Mouse (Mus musculus): Measurements from ENCODE around the gene BC107364.
"Not testable (repeated sequence)": the region's sequence is repeated elsewhere in the genome, so short reads cannot be mapped to it uniquely, and the experiment has no call there.

Gene BC107364

DNA sequence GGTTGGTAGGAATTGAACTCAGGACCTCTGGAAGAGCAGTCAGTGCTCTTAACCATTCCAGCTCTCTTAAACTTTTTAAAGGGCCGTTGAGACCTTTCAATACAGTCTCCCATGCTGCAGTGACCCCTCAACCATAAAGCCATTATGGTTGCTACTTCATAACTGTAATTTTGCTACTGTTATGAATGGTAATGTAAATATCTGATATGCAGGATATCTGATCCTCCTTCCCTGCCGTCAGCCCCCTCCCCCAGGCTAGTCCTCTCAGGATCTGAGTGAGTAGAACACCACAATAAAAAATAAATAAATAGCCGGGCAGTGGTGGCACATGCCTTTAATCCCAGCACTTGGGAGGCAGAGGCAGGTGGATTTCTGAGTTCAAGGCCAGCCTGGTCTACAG is 21.4 kb upstream of the BC107364 start:
- POLR2A ChIA-PET, result interaction anchor here in 2 of 4 experiments (0.6 to 1.1 kb wide), 2 partner anchors 10 to 197 kb away, joined by 3 read pairs; no protein-coding TSS in a partner anchor
- CTCF ChIA-PET, result not testable (repeated sequence)

DNA sequence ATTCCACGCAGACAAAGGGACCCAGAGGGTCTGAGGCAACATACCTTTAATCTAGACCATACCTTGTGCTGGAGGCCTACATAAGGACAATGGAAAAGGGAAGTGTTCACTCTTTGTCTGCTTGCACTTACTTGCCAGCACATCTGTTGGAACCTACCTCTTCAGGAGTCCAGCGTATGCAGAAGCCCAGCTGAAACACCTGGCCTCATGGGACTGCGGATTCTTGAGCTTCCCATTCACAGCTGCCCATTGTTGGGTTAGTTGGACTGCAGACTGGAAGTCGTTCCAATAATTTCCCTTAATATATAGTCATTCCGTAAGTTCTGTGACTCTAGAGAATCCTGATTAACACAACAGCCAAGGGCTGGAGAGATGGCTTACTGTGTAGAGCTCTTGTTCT is 20.0 kb upstream of the BC107364 start:
- ChIA-PET CTCF (interaction anchor here in 1 of 4 experiments (0.6 kb wide), 1 partner anchor 405 kb away, joined by 7 read pairs; no protein-coding TSS in a partner anchor), POLR2A (interaction anchor here in 1 of 4 experiments (1.0 kb wide), 1 partner anchor 11 kb away, joined by 3 read pairs; no protein-coding TSS in a partner anchor)

DNA sequence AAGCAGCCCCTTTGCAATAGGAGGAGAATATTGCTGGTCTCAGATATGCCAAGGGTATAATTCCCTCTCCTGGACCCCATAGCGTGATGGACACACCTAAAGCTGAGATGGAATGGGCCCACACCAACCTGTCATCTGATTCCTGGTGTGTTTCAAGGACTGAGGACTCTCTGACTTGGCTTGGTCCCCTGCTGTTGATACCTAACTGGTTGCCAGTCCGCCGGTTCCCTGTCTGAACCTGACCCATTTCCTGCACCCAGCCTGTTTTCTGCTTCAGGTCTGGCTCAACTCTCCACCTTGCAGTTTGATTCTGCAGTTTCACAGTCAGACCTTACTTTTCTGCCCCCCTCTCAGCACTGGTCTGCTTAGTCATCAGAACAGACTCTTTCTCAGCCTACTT is 17.5 kb upstream of the BC107364 start:
- CTCF ChIA-PET, result no interaction called here
- POLR2A ChIA-PET, result interaction anchor here in 1 of 4 experiments (0.6 kb wide), 1 partner anchor 196 kb away, joined by 4 read pairs; no protein-coding TSS in a partner anchor

DNA sequence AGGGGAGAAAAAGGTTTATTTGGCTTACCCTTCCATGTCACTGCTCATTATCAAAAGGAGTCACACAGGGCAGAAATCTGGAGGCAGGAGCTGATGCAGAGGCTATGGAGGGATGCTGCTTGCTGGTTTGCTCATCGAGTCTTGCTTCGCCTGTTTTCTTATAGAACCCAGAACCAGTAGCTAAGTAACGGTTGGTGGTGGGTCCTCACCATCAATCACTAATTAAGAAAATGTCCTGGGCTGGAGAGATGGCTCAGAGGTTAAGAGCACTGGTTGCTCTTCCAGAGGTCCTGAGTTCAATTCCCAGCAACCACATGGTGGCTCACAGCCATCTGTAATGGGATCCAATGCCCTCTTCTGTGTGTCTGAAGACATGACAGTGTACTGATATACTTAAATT is 16.2 kb upstream of the BC107364 start:
- ChIA-PET POLR2A (interaction anchor here in 3 of 4 experiments (0.6 to 3.2 kb wide), 4 partner anchors 12 to 272 kb away, joined by 3 to 12 read pairs (median 3); no protein-coding TSS in a partner anchor), CTCF (interaction anchor here in 1 of 4 experiments (0.5 kb wide), 1 partner anchor 537 kb away, joined by 3 read pairs; no protein-coding TSS in a partner anchor)

DNA sequence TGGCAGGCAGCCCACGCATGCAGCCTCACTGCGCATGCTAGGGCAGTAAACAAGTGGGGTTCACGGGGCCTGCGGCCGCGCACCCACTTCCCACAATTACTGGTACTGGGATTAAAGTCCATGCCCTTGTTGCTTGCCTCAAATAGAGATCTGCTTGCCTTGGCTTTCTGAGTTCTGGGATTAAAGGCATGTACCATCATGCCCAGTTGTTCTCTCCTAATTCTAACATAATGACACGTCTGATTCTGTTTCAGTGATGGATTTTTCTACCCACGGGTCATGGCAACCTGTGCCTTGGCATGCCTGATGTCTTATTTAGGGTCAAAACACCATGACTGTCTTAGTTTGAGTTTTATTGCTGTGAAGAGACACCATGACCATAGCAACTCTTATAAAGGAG is 15.5 kb upstream of the BC107364 start:
- ChIA-PET POLR2A (interaction anchor here in 2 of 4 experiments (1.3 to 3.2 kb wide), 3 partner anchors 12 to 271 kb away, joined by 3 to 12 read pairs (median 3); no protein-coding TSS in a partner anchor), CTCF (interaction anchor here in 2 of 4 experiments (0.5 to 0.6 kb wide), 2 partner anchors 182 to 537 kb away, joined by 3 read pairs; no protein-coding TSS in a partner anchor)

DNA sequence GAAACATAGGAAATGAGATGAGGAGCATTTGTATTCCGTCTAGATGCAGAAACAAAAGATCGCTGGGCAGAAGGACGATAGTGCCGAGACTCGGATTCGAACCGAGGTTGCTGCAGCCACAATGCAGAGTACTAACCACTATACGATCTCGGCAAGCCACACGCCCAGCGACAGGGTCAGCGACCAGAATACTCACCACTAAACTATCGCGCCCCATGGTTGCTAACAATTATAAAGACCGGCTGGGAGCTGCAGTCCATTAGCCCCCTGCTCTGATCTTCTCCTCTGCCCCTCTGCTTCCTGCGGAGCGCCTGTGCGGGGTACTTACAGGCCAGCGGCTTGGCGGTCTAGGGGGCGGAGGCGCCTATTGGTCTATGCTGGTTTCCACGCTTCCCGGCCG is 11.8 kb upstream of the BC107364 start:
- ChIA-PET POLR2A (interaction anchor here in 3 of 4 experiments (0.7 to 1.8 kb wide), 17 partner anchors 10 to 194 kb away, joined by 3 to 10 read pairs (median 4); partner anchors contain the start of gene Hist2h2bb (in 1 of the 3)), CTCF (interaction anchor here in 1 of 4 experiments (0.8 to 1.4 kb wide), 2 partner anchors 19 to 186 kb away, joined by 3 to 5 read pairs; no protein-coding TSS in a partner anchor)

DNA sequence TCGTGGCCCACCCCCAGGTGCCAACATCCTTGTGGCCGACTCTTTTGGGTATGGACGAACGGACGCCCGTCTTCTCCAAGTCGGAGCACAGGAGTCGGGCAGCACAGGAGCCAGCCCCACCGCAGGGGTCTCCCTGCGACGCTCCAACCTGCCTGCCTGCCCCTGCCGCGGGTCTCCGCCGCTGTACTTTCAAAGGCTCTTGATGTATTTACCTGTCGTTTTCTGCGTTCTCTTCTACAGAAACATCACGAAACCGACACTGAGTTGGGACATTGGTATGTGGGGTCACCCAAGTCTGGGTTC is 8.4 kb upstream of the BC107364 start:
- POLR2A ChIA-PET, CTCF ChIA-PET: not testable (repeated sequence)

DNA sequence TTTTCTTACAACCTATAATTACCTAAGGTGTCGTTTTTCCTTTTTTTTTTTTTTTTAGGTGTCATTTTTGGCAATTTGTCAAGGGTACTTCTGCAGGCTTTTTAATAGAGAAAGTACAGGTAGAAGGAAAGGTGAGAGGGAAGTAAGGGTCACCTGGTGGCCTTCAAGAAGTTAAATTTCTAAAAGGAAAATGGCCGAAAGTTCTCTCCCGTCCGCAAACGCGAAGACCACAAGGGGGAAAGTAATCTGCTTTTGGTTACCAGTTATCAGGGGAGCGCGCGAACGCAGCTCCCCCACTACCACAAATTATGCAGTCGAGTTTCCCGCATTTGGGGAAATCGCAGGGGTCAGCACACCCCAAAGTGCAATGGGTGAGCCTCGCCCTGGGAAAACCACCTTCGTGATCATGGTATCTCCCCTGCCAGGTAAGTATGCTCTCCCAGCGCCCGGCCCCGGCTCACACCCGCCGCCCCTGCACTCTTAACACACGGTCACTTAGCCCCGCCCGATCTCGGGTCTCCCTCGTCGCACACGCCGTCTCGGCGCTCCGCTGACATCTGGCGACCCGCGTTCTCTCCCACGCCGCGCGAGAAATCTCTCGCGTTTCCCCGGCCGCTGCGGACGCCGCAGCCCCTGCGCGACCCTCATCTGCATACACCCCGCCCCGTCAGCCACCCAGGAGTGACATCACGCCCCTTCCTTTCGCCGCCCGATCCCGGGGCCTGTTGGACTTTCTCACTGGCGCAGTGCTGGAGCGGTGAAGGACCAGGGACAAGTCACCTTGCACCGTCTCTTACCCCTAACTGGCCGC is 7.9 kb upstream of the BC107364 start:
- CTCF ChIA-PET, POLR2A ChIA-PET: not testable (repeated sequence)

DNA sequence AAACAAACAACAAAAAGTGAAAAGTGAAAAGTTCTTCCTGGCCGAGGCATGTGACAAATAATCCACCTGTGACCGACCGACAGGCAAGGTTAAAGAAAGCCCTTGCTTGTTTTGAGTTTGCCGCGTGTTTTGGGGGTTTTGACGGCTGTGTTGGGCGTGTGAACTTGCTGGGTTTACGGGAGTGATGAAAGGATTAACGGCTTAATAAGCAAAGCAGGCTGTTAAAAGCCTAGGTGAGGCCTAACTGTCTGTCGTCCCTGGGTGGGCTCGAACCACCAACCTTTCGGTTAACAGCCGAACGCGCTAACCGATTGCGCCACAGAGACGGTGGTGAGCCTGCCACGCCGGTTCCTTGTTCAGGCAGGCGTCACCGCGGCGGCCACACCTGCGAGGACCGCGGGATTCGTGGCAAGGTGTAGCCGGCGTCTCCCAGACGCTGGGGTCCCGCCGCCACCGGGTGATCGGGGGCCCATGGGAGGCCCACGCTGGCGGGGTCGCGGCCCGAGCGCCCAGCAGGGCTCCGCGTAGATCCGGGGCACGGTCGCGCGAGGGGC is 6.9 kb upstream of the BC107364 start:
- POLR2A ChIA-PET, CTCF ChIA-PET: not testable (repeated sequence)

DNA sequence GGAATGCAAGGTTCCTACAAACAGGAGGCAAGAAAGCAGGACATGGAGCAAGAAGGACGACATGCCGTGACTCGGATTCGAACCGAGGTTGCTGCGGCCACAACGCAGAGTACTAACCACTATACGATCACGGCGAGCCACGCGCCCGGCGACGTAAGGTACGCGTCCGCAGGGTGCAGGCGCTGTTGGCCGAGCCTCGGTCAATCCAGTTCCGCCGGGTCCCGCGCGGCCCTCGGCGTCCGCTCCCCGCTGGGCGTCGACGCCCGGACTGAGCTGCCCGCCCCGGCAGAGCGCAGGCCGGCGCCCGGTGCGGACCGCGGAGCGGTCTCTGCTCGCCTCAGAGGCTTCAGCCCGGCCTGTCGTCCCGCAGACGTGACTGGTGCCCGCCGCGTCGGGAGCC is 5.9 kb upstream of the BC107364 start:
- CTCF ChIA-PET, POLR2A ChIA-PET: not testable (repeated sequence)

DNA sequence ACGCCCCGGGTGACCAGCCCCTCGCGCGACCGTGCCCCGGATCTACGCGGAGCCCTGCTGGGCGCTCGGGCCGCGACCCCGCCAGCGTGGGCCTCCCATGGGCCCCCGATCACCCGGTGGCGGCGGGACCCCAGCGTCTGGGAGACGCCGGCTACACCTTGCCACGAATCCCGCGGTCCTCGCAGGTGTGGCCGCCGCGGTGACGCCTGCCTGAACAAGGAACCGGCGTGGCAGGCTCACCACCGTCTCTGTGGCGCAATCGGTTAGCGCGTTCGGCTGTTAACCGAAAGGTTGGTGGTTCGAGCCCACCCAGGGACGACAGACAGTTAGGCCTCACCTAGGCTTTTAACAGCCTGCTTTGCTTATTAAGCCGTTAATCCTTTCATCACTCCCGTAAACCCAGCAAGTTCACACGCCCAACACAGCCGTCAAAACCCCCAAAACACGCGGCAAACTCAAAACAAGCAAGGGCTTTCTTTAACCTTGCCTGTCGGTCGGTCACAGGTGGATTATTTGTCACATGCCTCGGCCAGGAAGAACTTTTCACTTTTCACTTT is 847 bp downstream of the BC107364 start:
- CTCF ChIA-PET, POLR2A ChIA-PET: not testable (repeated sequence)

DNA sequence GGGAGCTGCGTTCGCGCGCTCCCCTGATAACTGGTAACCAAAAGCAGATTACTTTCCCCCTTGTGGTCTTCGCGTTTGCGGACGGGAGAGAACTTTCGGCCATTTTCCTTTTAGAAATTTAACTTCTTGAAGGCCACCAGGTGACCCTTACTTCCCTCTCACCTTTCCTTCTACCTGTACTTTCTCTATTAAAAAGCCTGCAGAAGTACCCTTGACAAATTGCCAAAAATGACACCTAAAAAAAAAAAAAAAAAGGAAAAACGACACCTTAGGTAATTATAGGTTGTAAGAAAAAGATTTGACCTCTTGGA is 1.6 kb downstream of the BC107364 start:
- CTCF ChIA-PET, POLR2A ChIA-PET: not testable (repeated sequence)

DNA sequence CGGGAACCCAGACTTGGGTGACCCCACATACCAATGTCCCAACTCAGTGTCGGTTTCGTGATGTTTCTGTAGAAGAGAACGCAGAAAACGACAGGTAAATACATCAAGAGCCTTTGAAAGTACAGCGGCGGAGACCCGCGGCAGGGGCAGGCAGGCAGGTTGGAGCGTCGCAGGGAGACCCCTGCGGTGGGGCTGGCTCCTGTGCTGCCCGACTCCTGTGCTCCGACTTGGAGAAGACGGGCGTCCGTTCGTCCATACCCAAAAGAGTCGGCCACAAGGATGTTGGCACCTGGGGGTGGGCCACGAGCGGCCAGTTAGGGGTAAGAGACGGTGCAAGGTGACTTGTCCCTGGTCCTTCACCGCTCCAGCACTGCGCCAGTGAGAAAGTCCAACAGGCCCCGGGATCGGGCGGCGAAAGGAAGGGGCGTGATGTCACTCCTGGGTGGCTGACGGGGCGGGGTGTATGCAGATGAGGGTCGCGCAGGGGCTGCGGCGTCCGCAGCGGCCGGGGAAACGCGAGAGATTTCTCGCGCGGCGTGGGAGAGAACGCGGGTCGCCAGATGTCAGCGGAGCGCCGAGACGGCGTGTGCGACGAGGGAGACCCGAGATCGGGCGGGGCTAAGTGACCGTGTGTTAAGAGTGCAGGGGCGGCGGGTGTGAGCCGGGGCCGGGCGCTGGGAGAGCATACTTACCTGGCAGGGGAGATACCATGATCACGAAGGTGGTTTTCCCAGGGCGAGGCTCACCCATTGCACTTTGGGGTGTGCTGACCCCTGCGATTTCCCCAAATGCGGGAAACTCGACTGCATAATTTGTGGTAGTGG is 2.1 kb downstream of the BC107364 start:
- POLR2A ChIA-PET, CTCF ChIA-PET: not testable (repeated sequence)

DNA sequence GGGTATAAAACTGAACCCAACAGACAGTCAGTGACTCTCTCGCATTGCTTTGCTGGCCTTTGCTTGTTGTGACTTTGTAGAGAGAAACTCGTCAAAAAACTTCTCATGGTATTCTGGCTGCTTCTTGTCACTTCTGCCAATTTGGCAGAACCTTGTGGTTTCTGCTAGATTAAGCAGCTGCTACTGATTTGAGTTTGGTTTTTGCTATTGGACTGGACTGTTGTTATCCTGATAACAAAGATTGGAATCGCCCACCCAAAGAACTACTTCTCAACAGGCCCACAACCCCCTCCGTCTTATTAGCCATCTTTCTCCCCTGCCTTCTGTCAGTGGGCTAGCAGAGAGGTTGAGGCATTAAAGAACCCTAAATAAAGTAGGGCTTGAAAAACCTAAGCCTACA is 6.7 kb downstream of the BC107364 start:
- CTCF ChIA-PET, result interaction anchor here in 1 of 4 experiments (0.8 kb wide), 1 partner anchor 168 kb away, joined by 3 read pairs; no protein-coding TSS in a partner anchor
- POLR2A ChIA-PET, result interaction anchor here in 3 of 4 experiments (0.6 to 1.5 kb wide), 7 partner anchors 9 to 183 kb away, joined by 3 to 5 read pairs (median 3); no protein-coding TSS in a partner anchor

DNA sequence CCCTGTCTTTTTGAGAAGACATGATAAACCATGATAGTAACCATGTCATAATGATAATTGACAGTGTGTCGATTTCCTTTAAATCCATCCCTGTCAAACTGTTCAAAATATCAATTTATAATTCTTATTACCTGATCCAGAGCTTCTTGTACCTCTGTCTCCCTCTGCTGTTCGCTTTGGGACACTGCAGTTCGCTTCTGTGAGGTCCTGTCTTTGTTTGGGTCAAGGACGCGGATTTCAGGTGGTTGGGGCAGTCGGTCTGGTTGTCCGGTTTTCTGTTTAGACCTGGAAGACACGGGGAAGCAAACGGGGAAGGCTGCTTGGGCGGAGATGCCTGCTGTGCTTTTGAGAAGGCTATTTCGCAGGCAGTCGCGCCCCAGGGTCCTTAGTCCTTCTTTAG is 11.5 kb downstream of the BC107364 start:
- POLR2A ChIA-PET, result interaction anchor here (0.6 to 3.0 kb wide), 43 partner anchors 11 to 198 kb away, joined by 3 to 24 read pairs (median 4); partner anchors contain the start of gene Hist2h2bb (in 3 of the 4)
- CTCF ChIA-PET, result interaction anchor here (0.6 to 2.7 kb wide), 31 partner anchors 9 to 220 kb away, joined by 3 to 24 read pairs (median 4); partner anchors contain the start of genes Hist2h2ac (in 1 of the 4), Hist2h2be (in 1 of the 4) and Hist2h4 (in 1 of the 4)

DNA sequence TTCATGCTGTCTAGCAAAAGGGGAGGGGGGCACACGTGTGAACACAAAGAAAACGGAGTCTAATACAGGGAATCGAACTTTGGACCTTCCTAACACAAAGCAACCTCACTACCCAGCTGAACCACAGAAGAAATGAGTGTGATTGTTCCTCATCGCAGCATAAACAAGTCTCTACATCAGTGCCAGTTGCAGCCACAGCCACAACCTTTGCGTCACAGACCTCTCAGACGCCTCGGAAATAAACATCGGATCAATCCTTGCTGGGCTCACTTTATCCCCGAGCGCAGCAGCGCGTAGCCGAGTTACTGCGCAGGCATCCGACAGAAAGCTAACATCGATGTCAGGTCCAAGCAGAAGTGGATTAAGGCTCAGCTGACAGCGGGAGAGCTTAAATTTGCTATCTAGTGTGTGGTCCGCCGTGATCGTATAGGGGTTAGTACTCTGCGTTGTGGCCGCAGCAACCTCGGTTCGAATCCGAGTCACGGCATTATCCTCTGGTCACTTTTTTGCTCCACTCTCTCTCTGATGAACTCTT is 16.5 kb downstream of the BC107364 start:
- ChIA-PET CTCF (interaction anchor here in 3 of 4 experiments (0.5 to 2.8 kb wide), 8 partner anchors 17 to 158 kb away, joined by 3 to 11 read pairs (median 6); partner anchors contain the start of gene Polr3gl (in 1 of the 3)), POLR2A (interaction anchor here (0.5 to 12.1 kb wide), 31 partner anchors 8 to 274 kb away, joined by 3 to 149 read pairs (median 5); partner anchors contain the start of gene Hist2h2bb (in 1 of the 4))

DNA sequence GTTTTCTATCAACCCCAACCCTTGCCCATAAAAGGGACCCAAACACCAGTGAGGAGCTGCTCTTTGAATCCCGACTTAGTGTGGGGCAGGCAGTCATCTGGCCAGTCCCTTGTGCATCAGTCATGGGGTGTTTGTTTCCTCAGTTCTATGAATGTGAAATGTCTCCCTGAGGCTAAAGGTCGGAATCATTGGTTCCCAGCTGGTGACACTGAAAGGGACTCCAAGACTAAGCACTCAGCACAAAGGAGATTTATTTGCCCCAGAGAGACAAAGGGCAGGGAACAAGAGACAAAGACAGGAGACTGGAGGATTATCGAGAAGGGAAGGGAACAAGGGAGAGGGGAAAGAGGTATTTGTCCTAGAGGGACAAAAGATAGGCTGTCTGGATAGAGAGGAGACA is 19.9 kb downstream of the BC107364 start:
- POLR2A ChIA-PET, result interaction anchor here in 3 of 4 experiments (0.7 to 12.6 kb wide), 8 partner anchors 8 to 109 kb away, joined by 3 to 149 read pairs (median 4); no protein-coding TSS in a partner anchor
- CTCF ChIA-PET, result interaction anchor here in 2 of 4 experiments (0.6 to 2.2 kb wide), 3 partner anchors 8 to 154 kb away, joined by 4 to 9 read pairs (median 5); no protein-coding TSS in a partner anchor

DNA sequence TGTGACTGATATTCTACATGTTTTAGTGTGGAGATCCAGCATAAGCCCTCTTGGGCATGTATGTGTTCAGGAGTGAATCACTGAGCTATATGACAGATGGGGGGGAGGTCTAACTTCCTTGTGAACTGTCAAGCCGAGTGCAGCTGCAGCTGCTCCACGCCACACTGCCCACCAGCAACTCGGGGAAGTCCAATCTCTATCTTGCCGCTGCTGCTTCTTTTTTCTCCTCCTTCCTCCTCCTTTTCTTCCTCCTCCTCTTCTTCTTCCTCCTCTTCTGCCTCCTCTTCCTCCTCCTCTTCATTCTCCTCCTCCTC is 22.3 kb downstream of the BC107364 start:
- POLR2A ChIA-PET, result interaction anchor here in 3 of 4 experiments (0.6 to 12.6 kb wide), 11 partner anchors 11 to 169 kb away, joined by 3 to 149 read pairs (median 4); partner anchors contain the start of gene Hist2h2bb (in 1 of the 3)
- CTCF ChIA-PET, result interaction anchor here in 2 of 4 experiments (0.9 to 3.9 kb wide), 5 partner anchors 11 to 152 kb away, joined by 3 to 13 read pairs (median 7); no protein-coding TSS in a partner anchor

Data from embryonic stem cell, embryonic (primary cell).